Mouse (Mus musculus) kidney, adult 2 months (tissue): Measurements from ENCODE around the gene Abca5.
A peak's percentile ranks its signal among the peaks of the same experiment; 100 is the strongest.

Source experiments
- CTCF ChIP-seq: fragments of 200-500 bp; conservative IDR thresholded peaks from 2 replicates; pipeline ENCODE4 v1.5.1; 2011; ENCODE audit warnings: low read depth, mild to moderate bottlenecking, control low read depth, low read length, moderate library complexity, mixed read lengths; ENCODE audit not compliant: insufficient read depth, insufficient read length
- POLR2A ChIP-seq: fragments of 200-500 bp; IDR thresholded peaks from one replicate; pipeline ENCODE4 v1.6.1; 2011; ENCODE audit warnings: low read depth, low read length, control low read depth

DNA sequence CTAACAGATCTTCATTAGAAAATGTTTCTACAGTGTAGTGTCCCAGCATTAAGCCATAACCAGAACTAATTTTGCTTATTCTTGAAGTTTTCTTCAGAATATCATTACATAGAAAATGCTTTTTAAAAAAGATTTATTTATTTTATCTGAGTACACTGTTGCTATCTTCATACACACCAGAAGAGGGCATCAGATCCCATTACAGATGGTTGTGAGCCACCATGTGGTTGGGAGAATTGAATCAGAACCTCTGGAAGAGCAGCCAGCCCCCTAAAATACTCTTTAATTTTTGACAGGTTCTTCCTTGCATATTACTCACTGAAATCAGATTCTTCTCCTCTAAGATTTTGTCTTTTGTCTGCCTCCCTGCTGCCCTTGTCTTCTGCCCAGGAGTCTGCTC, 104.5 kb downstream of the Abca5 start:
- TF ChIP-seq CTCF = 0 out of 2 replicates have a peak, but pooled peaks have one; percentile 8
- no peak for TF ChIP-seq POLR2A
